Mouse (Mus musculus) bone marrow macrophage, adult 2 months (primary cell): ENCODE data around the gene AU022751.

Source experiments
- CTCF ChIP-seq: IDR thresholded peaks from 2 replicates; pipeline ENCODE4 v1.5.1; 2012; ENCODE audit warnings: low read depth, mild to moderate bottlenecking, low read length, moderate library complexity
- POLR2A ChIP-seq: IDR thresholded peaks from 2 replicates; pipeline ENCODE4 v1.6.1; 2012; ENCODE audit warnings: mild to moderate bottlenecking, low read depth, low read length, borderline replicate concordance

GRCm38 (mm10) chrX:6082954-6083680 lies at the start of gene AU022751:
- TF ChIP-seq CTCF (no peak), POLR2A (no peak)
